Mouse (Mus musculus) CH12.LX (cell line): ENCODE measurements at regions not wholly inside any gene's neighbourhood (a gene's known extent, or its start where the extent isn't known, plus 50 kb on each side); places are given as distances from the start of the nearest gene placed in this dataset.

ENCODE experiments used
- DNase-seq: peaks from one replicate; pipeline ENCODE4 v3.0.0-alpha.2; 2013; ENCODE audit errors: extremely low read depth
- H3K27ac ChIP-seq: 2 replicates; pipeline ENCODE4 v1.5.1; 2012; ENCODE audit warnings: low read depth, mild to moderate bottlenecking, control low read depth, moderate library complexity; ENCODE audit not compliant: insufficient read depth
- H3K27me3 ChIP-seq: replicated peaks from 2 replicates; pipeline ENCODE3; 2012; ENCODE audit warnings: inconsistent platforms
- H3K36me3 ChIP-seq, 2 experiments: replicated peaks in 1 of 2; 2 replicates each; pipeline versions ENCODE3 to v1.6.1; 2012; ENCODE audit warnings: inconsistent platforms in 1 of 2, low read length in 1 of 2, mild to moderate bottlenecking in 1 of 2, mixed read lengths in 1 of 2, moderate library complexity in 1 of 2; ENCODE audit not compliant: control insufficient read depth in 1 of 2, insufficient read depth in 1 of 2
- H3K4me1 ChIP-seq, 2 experiments: 2 replicates each; pipeline ENCODE4 v1.6.1; 2012; ENCODE audit warnings: inconsistent platforms in 1 of 2, moderate library complexity in 1 of 2; ENCODE audit not compliant: insufficient read depth in 2 of 2, control insufficient read depth in 1 of 2
- H3K4me2 ChIP-seq: 2 replicates; pipeline ENCODE4 v1.6.1; 2012; ENCODE audit warnings: low read depth, mild to moderate bottlenecking, control low read depth; ENCODE audit not compliant: poor library complexity, insufficient read depth, severe bottlenecking
- H3K4me3 ChIP-seq, 3 experiments: fragments of 150-350 bp in 1 of 3; sonication (generic) in 1 of 3; replicated peaks in 1 of 3; 2 replicates each; pipeline versions ENCODE3 to v1.5.1; 2011 to 2012; ENCODE audit warnings: low read depth in 2 of 3, low read length in 2 of 3, mild to moderate bottlenecking in 2 of 3, moderate library complexity in 2 of 3, control low read depth in 1 of 3, improper control_type of control experiment in 1 of 3, inconsistent platforms in 1 of 3, mixed read lengths in 1 of 3; ENCODE audit not compliant: poor library complexity in 1 of 3
- H3K79me2 ChIP-seq: replicated peaks from 2 replicates; pipeline ENCODE4 v1.6.1; 2012; ENCODE audit warnings: mild to moderate bottlenecking, moderate library complexity; ENCODE audit not compliant: control insufficient read depth, poor library complexity, insufficient read depth, severe bottlenecking; ENCODE audit errors: extremely low read depth
- H3K9ac ChIP-seq: 2 replicates; pipeline ENCODE4 v1.6.1; 2012; ENCODE audit warnings: low read depth, mild to moderate bottlenecking, control low read depth, moderate library complexity; ENCODE audit not compliant: insufficient read depth
- H3K9me3 ChIP-seq: replicated peaks from 2 replicates; pipeline ENCODE3; 2012; ENCODE audit warnings: low read length, inconsistent platforms, mixed read lengths
- CHD1 ChIP-seq: IDR thresholded peaks from 2 replicates; pipeline ENCODE4 v1.6.1; 2012; ENCODE audit warnings: low read depth, low read length, improper control_type of control experiment, inconsistent platforms
- E2F4 ChIP-seq: IDR thresholded peaks from 2 replicates; pipeline ENCODE4 v1.6.1; 2011; ENCODE audit warnings: low read depth, low read length, improper control_type of control experiment; ENCODE audit not compliant: insufficient replicate concordance
- EP300 ChIP-seq: IDR thresholded peaks from 2 replicates; pipeline ENCODE4 v1.6.1; 2011; ENCODE audit warnings: low read length, improper control_type of control experiment
- IRF4 ChIP-seq: IDR thresholded peaks from 2 replicates; pipeline ENCODE4 v1.6.1; 2014; ENCODE audit warnings: low read depth, mild to moderate bottlenecking, inconsistent platforms, low read length, improper control_type of control experiment
- JUN ChIP-seq: IDR thresholded peaks from 2 replicates; pipeline ENCODE4 v1.6.1; 2011; ENCODE audit warnings: low read depth, mild to moderate bottlenecking, low read length, improper control_type of control experiment, moderate library complexity; ENCODE audit not compliant: insufficient read depth
- KAT2A ChIP-seq: IDR thresholded peaks from 2 replicates; pipeline ENCODE4 v1.6.1; 2012; ENCODE audit warnings: low read length, improper control_type of control experiment, inconsistent platforms; ENCODE audit not compliant: insufficient replicate concordance
- MAX ChIP-seq: IDR thresholded peaks from 2 replicates; pipeline ENCODE4 v1.6.1; 2011; ENCODE audit warnings: low read length, improper control_type of control experiment
- MXI1 ChIP-seq: IDR thresholded peaks from 2 replicates; pipeline ENCODE4 v1.6.1; 2011; ENCODE audit warnings: mild to moderate bottlenecking, low read depth, low read length, improper control_type of control experiment
- NELFE ChIP-seq: IDR thresholded peaks from 2 replicates; pipeline ENCODE4 v1.6.1; 2011; ENCODE audit warnings: low read depth, low read length, improper control_type of control experiment
- PAX5 ChIP-seq: IDR thresholded peaks from 2 replicates; pipeline ENCODE4 v1.6.1; 2012; ENCODE audit warnings: low read length, inconsistent platforms, mixed read lengths
- POLR2A ChIP-seq: IDR thresholded peaks from 2 replicates; pipeline ENCODE4 v1.6.1; 2011; ENCODE audit warnings: low read depth, mild to moderate bottlenecking, improper control_type of control experiment, low read length
- POLR2AphosphoS2 ChIP-seq: IDR thresholded peaks from 2 replicates; pipeline ENCODE4 v1.6.1; 2011; ENCODE audit warnings: low read depth, low read length, improper control_type of control experiment
- RAD21 ChIP-seq: IDR thresholded peaks from 2 replicates; pipeline ENCODE4 v1.6.1; 2011; ENCODE audit warnings: low read depth, mild to moderate bottlenecking, low read length, improper control_type of control experiment, moderate library complexity
- SMC3 ChIP-seq: IDR thresholded peaks from 2 replicates; pipeline ENCODE4 v1.6.1; 2011; ENCODE audit warnings: low read depth, low read length, improper control_type of control experiment
- TBP ChIP-seq: conservative IDR thresholded peaks from 2 replicates; pipeline ENCODE4 v1.6.1; 2011; ENCODE audit warnings: low read depth, low read length, improper control_type of control experiment
- TCF12 ChIP-seq: IDR thresholded peaks from 2 replicates; pipeline ENCODE4 v1.6.1; 2014; ENCODE audit warnings: low read depth, mild to moderate bottlenecking, inconsistent platforms, low read length, improper control_type of control experiment
- USF1 ChIP-seq: IDR thresholded peaks from 2 replicates; pipeline ENCODE4 v1.6.1; 2014; ENCODE audit warnings: low read depth, mild to moderate bottlenecking, inconsistent platforms, low read length, improper control_type of control experiment
- USF2 ChIP-seq: conservative IDR thresholded peaks from 2 replicates; pipeline ENCODE4 v1.6.1; 2011; ENCODE audit warnings: low read depth, low read length, improper control_type of control experiment
- ZC3H11A ChIP-seq: IDR thresholded peaks from 2 replicates; pipeline ENCODE4 v1.6.1; 2012; ENCODE audit warnings: low read depth, mild to moderate bottlenecking, inconsistent platforms, low read length, improper control_type of control experiment
- ZKSCAN1 ChIP-seq: IDR thresholded peaks from 2 replicates; pipeline ENCODE4 v1.6.1; 2012; ENCODE audit warnings: low read depth, inconsistent platforms, low read length, improper control_type of control experiment, borderline replicate concordance
- ZNF384 ChIP-seq: IDR thresholded peaks from 2 replicates; pipeline ENCODE4 v1.6.1; 2012; ENCODE audit warnings: low read depth, low read length, improper control_type of control experiment, inconsistent platforms
- dilution Hi-C: fragments of 300-500 bp; cut with MboI; formaldehyde crosslinking; loops from 2 replicates; pipeline ENCODE4 v1.14.3; 2020; ENCODE audit warnings: low sequenced_read_pairs; ENCODE audit not compliant: extremely low pct_unique_long_range_greater_than_20kb, extremely low pct_ligation_motif_present
- in situ Hi-C: fragments of 300-500 bp; cut with MboI; formaldehyde crosslinking; loops from 3 replicates; pipeline ENCODE4 v1.14.3; 2019; ENCODE audit warnings: low sequenced_read_pairs, low pct_ligation_motif_present, low pct_unique_long_range_greater_than_20kb, mixed read lengths

GRCm38 (mm10) chr5:54194846-54195245 is 196.5 kb downstream of the Stim2 start:
- dilution Hi-C loops (no loop called here), in situ Hi-C loops (no loop called here)
- TF ChIP-seq JUN = no peak

GRCm38 (mm10) chr5:54200032-54200431 is 201.7 kb downstream of the Stim2 start:
- H3K4me3 ChIP-seq = no peak overlapping the region
- H3K36me3 ChIP-seq = no peaks in the 10 kb centered on the region
- H3K79me2 ChIP-seq = no peaks in the 10 kb centered on the region
- dilution Hi-C loops = no loop called here
- H3K9me3 ChIP-seq = no peaks in the 10 kb centered on the region
- no peak overlapping the region for H3K9ac ChIP-seq
- H3K27me3 ChIP-seq = no peaks in the 10 kb centered on the region
- no peaks in the 10 kb centered on the region for H3K4me1 ChIP-seq
- no peak for DNase-seq
- no peak overlapping the region for H3K4me2 ChIP-seq
- in situ Hi-C loops = no loop called here
- no peak overlapping the region for H3K27ac ChIP-seq
- no peak for TF ChIP-seq ZKSCAN1
- no peak for TF ChIP-seq RAD21
- TF ChIP-seq SMC3 = no peak
- TF ChIP-seq TCF12 = no peak
- TF ChIP-seq USF1 = no peak
- no peak for TF ChIP-seq TBP
- TF ChIP-seq MAX = no peak
- TF ChIP-seq MXI1 = no peak
- no peak for TF ChIP-seq KAT2A

More at GRCm38 (mm10) chr5:54194846-54195245, 196.5 kb downstream of the Stim2 start:
- no peak overlapping the region for H3K27ac ChIP-seq
- no peak for DNase-seq
- no peak overlapping the region for H3K4me2 ChIP-seq
- no peaks in the 10 kb centered on the region for H3K36me3 ChIP-seq
- H3K79me2 ChIP-seq = no peaks in the 10 kb centered on the region
- H3K4me1 ChIP-seq = no peaks in the 10 kb centered on the region
- no peak overlapping the region for H3K9ac ChIP-seq
- no peaks in the 10 kb centered on the region for H3K27me3 ChIP-seq
- no peaks in the 10 kb centered on the region for H3K9me3 ChIP-seq
- H3K4me3 ChIP-seq = no peak overlapping the region

- no peak overlapping the region for H3K4me3 ChIP-seq
- TF ChIP-seq IRF4 (no peak), POLR2AphosphoS2 (no peak), NELFE (no peak), EP300 (no peak), POLR2A (no peak), ZC3H11A (no peak), MAX (no peak), E2F4 (no peak), ZNF384 (no peak), CHD1 (no peak), ZKSCAN1 (no peak), USF1 (no peak), JUN (no peak), PAX5 (no peak), USF2 (no peak), MXI1 (no peak)
- TF ChIP-seq, all 38 proteins: peak for 0
- no peak for DNase-seq
- no peaks in the 10 kb centered on the region for H3K4me1 ChIP-seq
- dilution Hi-C loops = no loop called here
- H3K9ac ChIP-seq = no peak overlapping the region
- no peaks in the 10 kb centered on the region for H3K9me3 ChIP-seq
- no peak overlapping the region for H3K27ac ChIP-seq
- H3K27me3 ChIP-seq = no peaks in the 10 kb centered on the region
- H3K79me2 ChIP-seq = no peaks in the 10 kb centered on the region
- H3K36me3 ChIP-seq = no peaks in the 10 kb centered on the region
- H3K4me2 ChIP-seq = no peak overlapping the region
- in situ Hi-C loops = no loop called here
These were observed 202.3 kb downstream of the Stim2 start for GRCm38 (mm10) chr5:54200587-54200986.
